Mouse (Mus musculus): ENCODE data around the gene Grm3. TPM values are rescaled to one million over a fixed set of nuclear protein-coding genes. Genes with fewer than 3 reads are reported as not detected.

The Grm3 gene
- polyA plus RNA-seq, 1 experiment from 2014 or later, result 0.33 TPM

GRCm38 (mm10) chr5:9622264-9623094, 102.5 kb downstream of the Grm3 start:
- Histone ChIP-seq H3K4me1 (replicated peaks) (peaks cover 3% of the 10 kb centered on the region; the same call in 1 of the 2 replicates), H3K27ac (no peak overlapping the region), H3K4me2 (no peak overlapping the region), H3K27me3 (no peaks in the 10 kb centered on the region), H3K9ac (no peak overlapping the region), H3K9me3 (replicated peaks) (no peaks in the 10 kb centered on the region), H3K36me3 (no peaks in the 10 kb centered on the region), H3K4me3 (no peak overlapping the region)
- 65% methylated on average over 4 of the region's 4 CpGs for WGBS
- no peak for ATAC-seq (replicated peaks; ENCODE audit: insufficient number of reproducible peaks, insufficient read depth, low FRiP score, low read depth)

- no peak overlapping the region for H3K9ac ChIP-seq
- no peaks in the 10 kb centered on the region for H3K27me3 ChIP-seq
- H3K4me2 ChIP-seq, result no peak overlapping the region
- no peaks in the 10 kb centered on the region for H3K9me3 ChIP-seq (replicated peaks)
- H3K27ac ChIP-seq, result no peak overlapping the region
- no peak overlapping the region for H3K4me3 ChIP-seq
- no peaks in the 10 kb centered on the region for H3K4me1 ChIP-seq (replicated peaks)
- H3K36me3 ChIP-seq, result no peaks in the 10 kb centered on the region
- WGBS, result 87% methylated on average over 3 of the region's 3 CpGs
- no peak for ATAC-seq (replicated peaks; ENCODE audit: insufficient number of reproducible peaks, insufficient read depth, low FRiP score, low read depth)
Measured at GRCm38 (mm10) chr5:9621417-9622067, 103.4 kb downstream of the Grm3 start.

GRCm38 (mm10) chr5:9579021-9579420, 145.9 kb downstream of the Grm3 start:
- no peak overlapping the region for H3K4me3 ChIP-seq
- H3K27me3 ChIP-seq, result no peaks in the 10 kb centered on the region
- no peak for ATAC-seq (replicated peaks; ENCODE audit: insufficient number of reproducible peaks, insufficient read depth, low FRiP score, low read depth)
- H3K9ac ChIP-seq, result no peak overlapping the region
- WGBS, result 63% methylated on average over 2 of the region's 2 CpGs
- H3K4me1 ChIP-seq (replicated peaks), result no peaks in the 10 kb centered on the region
- no peak overlapping the region for H3K4me2 ChIP-seq
- H3K9me3 ChIP-seq (replicated peaks), result no peaks in the 10 kb centered on the region
- no peak overlapping the region for H3K27ac ChIP-seq
- no peaks in the 10 kb centered on the region for H3K36me3 ChIP-seq

- H3K27ac ChIP-seq, result no peak overlapping the region
- no peak for ATAC-seq (replicated peaks; ENCODE audit: insufficient number of reproducible peaks, insufficient read depth, low FRiP score, low read depth)
- no peak overlapping the region for H3K4me3 ChIP-seq
- no peaks in the 10 kb centered on the region for H3K4me1 ChIP-seq (replicated peaks)
- H3K36me3 ChIP-seq, result no peaks in the 10 kb centered on the region
- H3K9ac ChIP-seq, result no peak overlapping the region
- no peaks in the 10 kb centered on the region for H3K9me3 ChIP-seq (replicated peaks)
- no peaks in the 10 kb centered on the region for H3K27me3 ChIP-seq
- no peak overlapping the region for H3K4me2 ChIP-seq
- 67% methylated on average over 2 of the region's 2 CpGs for WGBS
Measured at GRCm38 (mm10) chr5:9578571-9578970, 146.4 kb downstream of the Grm3 start.

GRCm38 (mm10) chr5:9570946-9571345, 154.0 kb downstream of the Grm3 start:
- H3K4me1 ChIP-seq (replicated peaks), result no peaks in the 10 kb centered on the region
- H3K27ac ChIP-seq, result no peak overlapping the region
- WGBS, result 86% methylated on average over 6 of the region's 6 CpGs
- H3K4me2 ChIP-seq, result no peak overlapping the region
- ATAC-seq (replicated peaks; ENCODE audit: insufficient number of reproducible peaks, insufficient read depth, low FRiP score, low read depth), result no peak
- H3K27me3 ChIP-seq, result no peaks in the 10 kb centered on the region
- H3K4me3 ChIP-seq, result no peak overlapping the region
- H3K9me3 ChIP-seq (replicated peaks), result no peaks in the 10 kb centered on the region
- H3K36me3 ChIP-seq, result no peaks in the 10 kb centered on the region
- no peak overlapping the region for H3K9ac ChIP-seq

- ATAC-seq (replicated peaks; ENCODE audit: insufficient number of reproducible peaks, insufficient read depth, low FRiP score, low read depth), result no peak
- H3K27me3 ChIP-seq, result no peaks in the 10 kb centered on the region
- H3K27ac ChIP-seq, result no peak overlapping the region
- no peak overlapping the region for H3K4me3 ChIP-seq
- no peaks in the 10 kb centered on the region for H3K4me1 ChIP-seq (replicated peaks)
- WGBS, result 55% methylated on average over 3 of the region's 3 CpGs
- no peak overlapping the region for H3K4me2 ChIP-seq
- no peaks in the 10 kb centered on the region for H3K9me3 ChIP-seq (replicated peaks)
- no peaks in the 10 kb centered on the region for H3K36me3 ChIP-seq
- H3K9ac ChIP-seq, result no peak overlapping the region
Measured at GRCm38 (mm10) chr5:9557706-9558105, 167.3 kb downstream of the Grm3 start.

GRCm38 (mm10) chr5:9540822-9541557, 184.0 kb downstream of the Grm3 start:
- H3K36me3 ChIP-seq, result no peaks in the 10 kb centered on the region
- no peaks in the 10 kb centered on the region for H3K27me3 ChIP-seq
- 34% methylated on average over 8 of the region's 8 CpGs for WGBS
- no peaks in the 10 kb centered on the region for H3K4me1 ChIP-seq (replicated peaks)
- H3K9ac ChIP-seq, result no peak overlapping the region
- H3K4me3 ChIP-seq, result no peak overlapping the region
- H3K27ac ChIP-seq, result no peak overlapping the region
- no peaks in the 10 kb centered on the region for H3K9me3 ChIP-seq (replicated peaks)
- no peak overlapping the region for H3K4me2 ChIP-seq
- no peak for ATAC-seq (replicated peaks; ENCODE audit: insufficient number of reproducible peaks, insufficient read depth, low FRiP score, low read depth)

GRCm38 (mm10) chr5:9525507-9525906, 199.5 kb downstream of the Grm3 start:
- Histone ChIP-seq H3K27ac (no peak overlapping the region), H3K4me3 (no peak overlapping the region), H3K4me2 (no peak overlapping the region), H3K36me3 (no peaks in the 10 kb centered on the region), H3K27me3 (no peaks in the 10 kb centered on the region), H3K9me3 (replicated peaks) (no peaks in the 10 kb centered on the region), H3K9ac (no peak overlapping the region), H3K4me1 (replicated peaks) (no peaks in the 10 kb centered on the region)
- WGBS, result 77% methylated on average over 4 of the region's 4 CpGs
- no peak for ATAC-seq (replicated peaks; ENCODE audit: insufficient number of reproducible peaks, insufficient read depth, low FRiP score, low read depth)

- Histone ChIP-seq H3K4me1 (replicated peaks) (no peaks in the 10 kb centered on the region), H3K27ac (no peak overlapping the region), H3K4me2 (no peak overlapping the region), H3K27me3 (no peaks in the 10 kb centered on the region), H3K36me3 (no peaks in the 10 kb centered on the region), H3K9me3 (replicated peaks) (no peaks in the 10 kb centered on the region), H3K9ac (no peak overlapping the region), H3K4me3 (no peak overlapping the region)
- WGBS, result 75% methylated on average over 1 of the region's 1 CpGs
- no peak for ATAC-seq (replicated peaks; ENCODE audit: insufficient number of reproducible peaks, insufficient read depth, low FRiP score, low read depth)
Measured at GRCm38 (mm10) chr5:9511027-9511426, 213.9 kb downstream of the Grm3 start.

- ATAC-seq (replicated peaks; ENCODE audit: insufficient number of reproducible peaks, insufficient read depth, low FRiP score, low read depth), result no peak
- H3K9ac ChIP-seq, result no peak overlapping the region
Measured at GRCm38 (mm10) chr5:9497235-9497634, 227.7 kb downstream of the Grm3 start.

GRCm38 (mm10) chr5:9495456-9495855, 229.5 kb downstream of the Grm3 start:
- WGBS, result 17% methylated on average over 5 of the region's 5 CpGs
- no peaks in the 10 kb centered on the region for H3K27me3 ChIP-seq
- H3K9ac ChIP-seq, result no peak overlapping the region
- no peak for ATAC-seq (replicated peaks; ENCODE audit: insufficient number of reproducible peaks, insufficient read depth, low FRiP score, low read depth)
- no peak overlapping the region for H3K4me3 ChIP-seq
- no peak overlapping the region for H3K4me2 ChIP-seq
- H3K36me3 ChIP-seq, result no peaks in the 10 kb centered on the region
- no peaks in the 10 kb centered on the region for H3K9me3 ChIP-seq (replicated peaks)
- no peak overlapping the region for H3K27ac ChIP-seq
- H3K4me1 ChIP-seq (replicated peaks), result no peaks in the 10 kb centered on the region

More at GRCm38 (mm10) chr5:9497235-9497634, 227.7 kb downstream of the Grm3 start:
- Histone ChIP-seq H3K4me2 (no peak overlapping the region), H3K4me3 (no peak overlapping the region), H3K27me3 (no peaks in the 10 kb centered on the region), H3K36me3 (no peaks in the 10 kb centered on the region), H3K27ac (no peak overlapping the region), H3K4me1 (replicated peaks) (no peaks in the 10 kb centered on the region), H3K9me3 (replicated peaks) (no peaks in the 10 kb centered on the region)
- 69% methylated on average over 4 of the region's 4 CpGs for WGBS

Data from heart, embryonic 15.5 days (tissue).